Mouse (Mus musculus) stomach, embryonic 16.5 days (tissue): Measurements from ENCODE around the gene Ehmt2. TPM values are rescaled to one million over a fixed set of nuclear protein-coding genes. Genes with fewer than 3 reads are reported as not detected.
"Not testable (repeated sequence)": the region's sequence is repeated elsewhere in the genome, so short reads cannot be mapped to it uniquely, and the experiment has no call there.

Experiments
- ATAC-seq: fragments of 200-750 bp; cut with Nextera tagmentation; 2 replicates; pipeline ENCODE4 v1.8.0; 2017; ENCODE audit warnings: moderate number of reproducible peaks, moderate TSS enrichment; ENCODE audit not compliant: insufficient read depth, low FRiP score
- H3K27ac ChIP-seq: fragments of 300-500 bp; sonication (generic); 2 replicates; pipeline ENCODE4 v1.5.1; 2014; ENCODE audit warnings: low read length
- H3K27me3 ChIP-seq: fragments of 300-500 bp; sonication (generic); 2 replicates; pipeline ENCODE4 v1.6.1; 2014; ENCODE audit warnings: low read length, control low read depth, mixed read lengths; ENCODE audit not compliant: control insufficient read depth, insufficient read depth
- H3K36me3 ChIP-seq: fragments of 300-500 bp; sonication (generic); 2 replicates; pipeline ENCODE4 v1.6.1; 2014; ENCODE audit warnings: low read length; ENCODE audit not compliant: control insufficient read depth, insufficient read depth
- H3K4me1 ChIP-seq: fragments of 300-500 bp; sonication (generic); 2 replicates; pipeline ENCODE4 v1.6.1; 2014; ENCODE audit warnings: low read length, control low read depth, mixed read lengths; ENCODE audit not compliant: control insufficient read depth, insufficient read depth
- H3K4me2 ChIP-seq: fragments of 300-500 bp; sonication (generic); 2 replicates; pipeline ENCODE4 v1.6.1; 2014; ENCODE audit warnings: low read depth, low read length, mixed read lengths
- H3K4me3 ChIP-seq: fragments of 300-500 bp; sonication (generic); replicated peaks from 2 replicates; pipeline ENCODE4 v1.5.1; 2014; ENCODE audit warnings: mild to moderate bottlenecking, low read length
- H3K9ac ChIP-seq: fragments of 300-500 bp; sonication (generic); 2 replicates; pipeline ENCODE4 v1.6.1; 2014; ENCODE audit warnings: low read length
- H3K9me3 ChIP-seq: fragments of 300-500 bp; sonication (generic); replicated peaks from 2 replicates; pipeline ENCODE4 v1.6.1; 2016; ENCODE audit warnings: low read length, control low read depth; ENCODE audit not compliant: control insufficient read depth
- WGBS: fragments of 180-500 bp; shearing (Covaris S2); extraction: QIAGEN DNeasy Blood & Tissue Kit; methylation state at CpG from one replicate; pipeline ENCODE4 v1.1.7; 2014; 5-methylcytosine and 5-hydroxymethylcytosine counted together
- polyA plus RNA-seq: library from polyadenylated mRNA; unstranded; fragments of >200 nt; fragmentation: Nextera tagmentation; extraction: Ambion mirVana; gene quantifications from 2 replicates; pipeline ENCODE4 v1.2.1, GENCODE M21; 2015

Ehmt2 gene
- polyA plus RNA-seq, 1 experiment from 2014 or later: 61.0 TPM

DNA sequence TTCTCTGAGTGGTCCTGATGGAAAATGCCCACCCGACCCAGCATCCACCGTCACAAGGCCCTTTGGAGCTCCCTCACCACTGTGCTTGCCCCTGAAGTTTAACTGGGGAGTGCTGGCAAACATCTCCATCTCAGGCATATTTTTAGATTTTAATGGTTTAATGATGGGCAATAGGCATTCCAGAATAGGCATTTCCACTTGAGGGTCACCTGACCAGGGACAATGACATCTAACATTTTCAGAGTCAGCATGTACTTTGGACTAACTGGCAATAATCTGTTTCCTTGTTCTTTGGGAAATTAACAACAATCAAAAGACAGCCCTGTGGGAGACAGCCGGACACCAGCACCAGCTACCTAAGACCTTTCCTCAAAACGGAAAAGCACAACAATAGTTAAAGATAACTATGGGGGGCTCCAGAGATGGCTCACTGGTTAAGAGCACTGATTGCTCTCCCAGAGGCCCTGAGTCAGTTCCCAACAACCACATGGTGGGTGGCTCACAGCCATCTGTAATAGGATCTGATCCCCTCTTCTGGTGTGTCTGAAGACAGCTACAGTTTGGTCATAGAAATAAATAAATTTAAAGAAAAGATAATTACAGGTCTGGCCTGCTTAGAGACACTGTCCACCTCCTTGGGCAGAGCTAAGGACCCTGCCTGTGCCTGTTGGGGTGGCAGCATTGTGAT is 45.0 kb downstream of the Ehmt2 start:
- Histone ChIP-seq H3K4me2 (no peak overlapping the region), H3K27ac (no peak overlapping the region), H3K9me3 (no peaks in the 10 kb centered on the region), H3K27me3 (no peaks in the 10 kb centered on the region), H3K4me3 (no peak overlapping the region), H3K9ac (no peak overlapping the region), H3K4me1 (no peaks in the 10 kb centered on the region), H3K36me3 (no peaks in the 10 kb centered on the region)
- WGBS: 81% methylated on average over 4 of the region's 4 CpGs
- no peak for ATAC-seq

DNA sequence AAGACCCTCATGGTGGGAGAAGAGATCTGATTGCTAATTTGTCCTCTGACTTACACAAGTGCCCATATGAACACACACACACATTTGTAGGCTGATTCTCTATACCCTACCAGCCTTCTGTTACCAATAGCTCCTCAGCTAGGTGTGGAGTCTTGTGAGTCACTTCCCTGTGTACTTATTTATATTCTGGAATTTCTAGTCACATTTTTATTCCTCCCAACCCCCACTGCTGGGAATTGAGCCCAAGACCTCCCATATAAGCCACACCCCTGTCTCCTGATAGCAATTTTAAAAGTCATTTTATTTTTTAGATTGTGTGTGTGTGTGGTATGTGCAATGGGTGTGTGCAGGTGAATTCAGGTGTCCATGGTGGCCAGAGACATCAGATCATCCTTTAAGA is 46.1 kb downstream of the Ehmt2 start:
- no peak overlapping the region for H3K4me3 ChIP-seq
- H3K27me3 ChIP-seq: no peaks in the 10 kb centered on the region
- no peak for ATAC-seq
- no peak overlapping the region for H3K4me2 ChIP-seq
- no peaks in the 10 kb centered on the region for H3K9me3 ChIP-seq
- H3K27ac ChIP-seq: no peak overlapping the region
- no peaks in the 10 kb centered on the region for H3K36me3 ChIP-seq
- no peaks in the 10 kb centered on the region for H3K4me1 ChIP-seq
- H3K9ac ChIP-seq: no peak overlapping the region

DNA sequence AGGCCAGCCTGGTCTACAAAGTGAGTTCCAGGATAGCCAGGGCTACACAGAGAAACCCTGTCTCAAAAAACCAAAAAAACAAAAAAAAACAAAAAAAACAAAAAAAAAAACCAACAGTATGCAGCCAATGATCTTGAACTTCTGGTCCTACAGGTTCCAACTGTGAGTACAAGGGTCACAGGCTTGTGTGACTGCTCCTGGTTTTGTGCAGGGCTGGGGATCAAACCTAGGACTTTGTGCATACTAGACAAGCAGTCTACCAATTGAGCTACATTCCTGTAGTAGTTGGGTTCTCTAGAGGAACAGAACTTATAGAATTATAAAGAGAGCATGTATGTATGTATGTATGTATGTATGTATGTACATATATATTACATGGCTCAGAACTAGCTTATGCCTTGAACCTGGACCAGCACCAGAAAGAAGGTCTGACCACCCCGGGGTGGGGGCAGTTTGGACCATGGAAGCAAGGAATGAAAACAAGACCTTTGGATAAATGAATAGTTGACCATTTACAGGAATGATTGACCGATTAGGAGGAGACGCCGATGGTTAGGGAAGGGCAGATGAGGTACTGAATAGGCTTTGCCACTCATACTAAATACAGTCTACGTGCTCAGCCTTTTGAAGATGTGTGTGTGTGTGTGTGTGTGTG is 48.3 kb downstream of the Ehmt2 start:
- 92% methylated on average over 5 of the region's 5 CpGs for WGBS
- peaks cover 10% of the 10 kb centered on the region; the same call in 1 of the 2 replicates for H3K36me3 ChIP-seq
- H3K4me3 ChIP-seq: no peak overlapping the region
- peaks cover 4% of the 10 kb centered on the region; the same call in 1 of the 2 replicates for H3K4me1 ChIP-seq
- no peaks in the 10 kb centered on the region for H3K27me3 ChIP-seq
- H3K9me3 ChIP-seq: no peaks in the 10 kb centered on the region
- no peak overlapping the region for H3K4me2 ChIP-seq
- no peak overlapping the region for H3K27ac ChIP-seq
- no peak overlapping the region for H3K9ac ChIP-seq
- no peak for ATAC-seq

DNA sequence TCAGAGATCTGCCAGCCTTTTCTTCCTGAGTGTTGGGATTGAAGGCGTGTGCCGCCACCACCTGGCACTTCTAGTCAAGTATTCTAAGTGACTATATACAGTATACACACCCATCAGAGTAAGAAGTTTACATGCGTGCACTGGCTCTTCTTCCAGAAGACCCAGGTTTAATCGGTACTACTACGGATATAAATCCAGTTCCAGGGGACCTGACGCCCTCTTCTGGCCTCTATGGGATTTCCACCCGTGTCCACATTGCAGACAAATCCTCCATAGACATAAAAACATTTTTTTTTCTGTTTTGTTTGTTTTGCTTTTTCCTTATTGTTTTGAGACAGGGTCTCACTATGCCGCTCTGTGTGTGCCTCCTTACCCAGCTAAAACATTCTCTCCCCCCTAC is 49.3 kb downstream of the Ehmt2 start:
- Histone ChIP-seq H3K4me1 (peaks cover 4% of the 10 kb centered on the region; the same call in 1 of the 2 replicates), H3K4me2 (no peak overlapping the region), H3K9ac (no peak overlapping the region), H3K36me3 (peaks cover 10% of the 10 kb centered on the region; the same call in 1 of the 2 replicates), H3K9me3 (no peaks in the 10 kb centered on the region), H3K27me3 (no peaks in the 10 kb centered on the region), H3K27ac (no peak overlapping the region), H3K4me3 (no peak overlapping the region)
- 16% methylated on average over 8 of the region's 8 CpGs for WGBS
- ATAC-seq: no peak

DNA sequence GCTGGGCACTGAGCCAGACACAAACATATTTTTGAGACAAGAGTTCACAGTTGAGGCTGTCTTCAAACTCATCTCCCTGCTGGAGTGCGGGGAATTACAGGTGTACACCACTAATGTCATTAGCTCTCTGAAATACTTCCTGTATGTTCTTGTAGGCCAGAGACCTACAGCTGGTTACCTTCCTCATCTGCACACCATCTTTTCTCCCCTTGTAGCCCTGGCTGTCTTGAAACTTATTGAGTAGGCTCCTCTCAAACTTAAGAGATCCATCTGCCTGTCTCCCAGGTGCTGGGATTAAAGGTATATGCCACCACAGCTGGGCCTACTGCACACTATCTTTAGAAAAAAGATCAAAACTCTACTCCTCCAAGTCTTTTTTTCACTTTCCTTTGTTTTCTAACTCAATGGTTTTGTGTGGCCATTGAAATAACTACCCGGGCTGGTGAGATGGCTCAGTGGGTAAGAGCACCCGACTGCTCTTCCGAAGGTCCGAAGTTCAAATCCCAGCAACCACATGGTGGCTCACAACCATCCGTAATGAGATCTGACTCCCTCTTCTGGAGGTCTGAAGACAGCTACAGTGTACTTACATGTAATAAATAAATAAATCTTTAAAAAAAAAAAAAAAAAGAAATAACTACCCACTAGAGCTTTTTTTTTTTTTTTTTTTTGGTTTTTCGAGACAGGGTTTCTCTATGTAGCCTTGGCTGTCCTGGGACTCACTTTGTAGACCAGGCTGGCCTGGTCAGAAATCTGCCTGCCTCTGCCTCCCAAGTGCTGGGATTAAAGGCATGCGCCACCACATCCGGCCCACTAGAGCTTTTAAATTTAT is 50.7 kb downstream of the Ehmt2 start:
- not testable (repeated sequence) for H3K4me2 ChIP-seq, H3K9me3 ChIP-seq, H3K27me3 ChIP-seq, H3K27ac ChIP-seq, H3K4me1 ChIP-seq, H3K9ac ChIP-seq, H3K4me3 ChIP-seq, ATAC-seq
- 53% methylated on average over 9 of the region's 9 CpGs for WGBS
- H3K36me3 ChIP-seq: peaks cover 10% of the 10 kb centered on the region; the same call in 1 of the 2 replicates

DNA sequence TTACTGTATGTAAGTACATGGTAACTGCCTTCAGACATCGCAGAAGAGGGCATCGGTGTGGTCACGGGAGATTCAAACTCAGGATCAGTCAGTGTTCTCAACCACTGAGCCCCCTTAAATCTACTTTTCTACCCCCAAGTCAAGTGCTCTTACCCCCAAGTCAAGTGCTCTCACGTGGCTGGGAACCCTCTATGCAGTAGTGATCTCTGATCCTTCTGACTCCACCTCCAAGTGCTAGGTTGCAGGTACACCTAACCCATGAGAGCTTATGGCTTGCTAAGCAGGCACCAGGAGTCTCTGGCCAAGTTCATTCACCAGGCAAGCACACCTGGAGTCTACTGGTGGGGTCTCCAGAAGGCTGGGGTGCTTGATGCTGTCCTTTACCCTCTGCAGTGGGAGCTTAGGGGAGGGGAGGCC is 51.3 kb downstream of the Ehmt2 start:
- WGBS: 43% methylated on average over 4 of the region's 4 CpGs
- no peak overlapping the region for H3K9ac ChIP-seq
- no peak overlapping the region for H3K4me2 ChIP-seq
- H3K9me3 ChIP-seq: no peaks in the 10 kb centered on the region
- peaks cover 4% of the 10 kb centered on the region; the same call in 1 of the 2 replicates for H3K4me1 ChIP-seq
- H3K27ac ChIP-seq: 0 out of 2 replicates have a peak overlapping the region, but pooled peaks have one; percentile 15
- no peak overlapping the region for H3K4me3 ChIP-seq
- ATAC-seq: no peak
- peaks cover 10% of the 10 kb centered on the region; the same call in 1 of the 2 replicates for H3K36me3 ChIP-seq
- H3K27me3 ChIP-seq: no peaks in the 10 kb centered on the region

DNA sequence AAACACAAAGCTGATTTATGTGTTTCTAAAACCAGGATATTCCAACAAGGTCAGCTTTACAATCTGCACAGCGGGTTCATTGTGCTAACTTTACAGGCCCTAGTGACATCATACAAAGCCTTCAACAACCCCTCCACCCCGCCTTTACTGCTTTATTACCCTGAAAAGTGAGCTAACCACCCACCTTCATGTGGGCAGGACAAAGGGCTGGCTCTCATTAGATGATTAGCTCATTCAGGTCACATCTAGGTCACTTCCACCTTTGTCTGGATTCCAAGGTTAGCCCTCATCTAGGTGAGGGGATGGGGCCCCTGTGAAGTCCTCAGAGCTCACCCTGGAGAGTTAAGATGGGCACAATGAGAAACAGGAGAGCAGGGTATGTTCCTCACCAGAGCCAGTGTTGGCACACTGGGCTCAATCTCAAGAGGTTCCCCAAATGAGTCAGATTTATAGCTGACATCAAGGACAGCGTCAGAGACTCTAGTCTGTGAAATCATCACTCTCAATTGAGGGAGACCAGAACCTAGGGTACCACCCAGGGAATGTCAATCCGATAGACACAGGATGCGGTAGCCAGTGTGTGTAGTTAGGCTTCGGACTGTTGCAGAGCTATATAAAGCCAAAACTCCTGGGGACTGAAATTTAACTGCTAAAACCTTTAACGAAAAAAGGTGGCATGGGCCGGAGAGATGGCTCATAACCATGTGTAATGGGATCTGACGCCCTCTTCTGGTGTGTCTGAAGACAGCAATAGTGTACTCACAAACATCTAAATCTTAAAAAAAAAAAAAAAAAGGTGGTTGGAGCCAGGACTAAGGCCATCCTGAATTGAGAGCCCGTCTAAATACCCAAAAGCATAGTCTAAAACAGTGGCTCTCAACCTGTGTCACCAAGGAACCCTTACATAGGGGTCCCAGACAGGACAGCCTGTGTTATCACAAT is 52.5 kb downstream of the Ehmt2 start:
- Histone ChIP-seq H3K9ac (peak overlapping the region; percentile 94), H3K4me1 (peaks cover 4% of the 10 kb centered on the region; the same call in 1 of the 2 replicates), H3K27ac (peak overlapping the region; percentile 91), H3K27me3 (0 out of 2 replicates have a peak, but pooled peaks cover 4% of the 10 kb centered on the region), H3K4me3 (peak overlapping the region; percentile 88), H3K36me3 (peaks cover 10% of the 10 kb centered on the region; the same call in 1 of the 2 replicates), H3K4me2 (peak overlapping the region; percentile 70), H3K9me3 (no peaks in the 10 kb centered on the region)
- 23% methylated on average over 10 of the region's 10 CpGs for WGBS
- ATAC-seq: no peak

DNA sequence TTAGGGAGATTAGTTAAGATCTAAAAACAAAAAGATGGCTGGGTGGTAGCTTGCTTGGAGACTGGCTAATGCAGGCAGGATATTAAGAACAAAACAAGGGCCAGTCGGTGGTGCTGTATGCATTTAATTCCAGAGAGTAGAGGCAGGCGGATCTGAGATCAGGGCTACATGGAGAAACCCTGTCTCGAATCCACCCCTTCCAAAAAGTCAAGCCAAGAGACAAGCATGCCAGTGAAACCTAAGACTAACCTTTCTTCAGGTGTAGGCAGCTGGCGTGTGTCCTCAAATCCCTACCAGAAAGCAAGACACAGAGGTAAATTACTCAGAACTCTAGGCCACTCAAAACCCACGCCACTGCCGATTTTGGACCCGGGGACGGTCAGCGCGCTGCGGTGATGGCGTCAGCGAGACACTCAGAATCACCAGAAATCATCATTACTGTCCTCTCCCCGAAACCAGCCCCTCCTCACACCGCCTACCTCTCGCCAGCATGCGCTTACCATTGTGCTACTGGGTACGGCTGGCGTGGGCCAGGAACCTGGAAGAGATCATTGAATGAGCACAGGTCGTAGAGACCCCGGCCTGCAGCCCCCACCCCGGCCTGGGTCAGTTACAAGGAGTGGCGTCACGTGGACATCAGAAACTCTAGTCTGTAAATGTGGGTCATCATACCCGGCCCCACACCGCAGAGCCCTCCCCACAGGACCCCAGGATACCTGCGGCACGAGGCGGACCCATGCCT is 53.5 kb downstream of the Ehmt2 start:
- peak overlapping the region; percentile 70 for H3K4me2 ChIP-seq
- peak overlapping the region; percentile 88 for H3K4me3 ChIP-seq
- H3K9me3 ChIP-seq: no peaks in the 10 kb centered on the region
- ATAC-seq: peak; percentile 23; the same call in 1 of the 2 replicates
- under 1% methylated on average over 29 of the region's 29 CpGs for WGBS
- H3K9ac ChIP-seq: peak overlapping the region; percentile 94
- H3K36me3 ChIP-seq: peaks cover 10% of the 10 kb centered on the region; the same call in 1 of the 2 replicates
- peaks cover 4% of the 10 kb centered on the region; the same call in 1 of the 2 replicates for H3K4me1 ChIP-seq
- 0 out of 2 replicates have a peak, but pooled peaks cover 4% of the 10 kb centered on the region for H3K27me3 ChIP-seq
- peak overlapping the region; percentile 91 for H3K27ac ChIP-seq
